Mouse (Mus musculus) embryonic facial prominence, embryonic 13.5 days (tissue): ENCODE measurements around the gene Irgm1. TPM values are rescaled to one million over a fixed set of nuclear protein-coding genes. Genes with fewer than 3 reads are reported as not detected.
"Not testable (repeated sequence)": the region's sequence is repeated elsewhere in the genome, so short reads cannot be mapped to it uniquely, and the experiment has no call there.

ENCODE experiments used
- ATAC-seq: fragments of 200-750 bp; cut with Nextera tagmentation; 2 replicates; pipeline ENCODE4 v1.8.0; 2017; ENCODE audit warnings: low read depth; ENCODE audit not compliant: insufficient number of reproducible peaks, insufficient read depth, low FRiP score, low TSS enrichment
- H3K27ac ChIP-seq: fragments of 300-500 bp; sonication (generic); 2 replicates; pipeline ENCODE4 v1.5.1; 2015; ENCODE audit warnings: moderate library complexity, mild to moderate bottlenecking, inconsistent platforms
- H3K27me3 ChIP-seq: fragments of 300-500 bp; sonication (generic); 2 replicates; pipeline ENCODE4 v1.6.1; 2015; ENCODE audit warnings: mild to moderate bottlenecking, inconsistent platforms
- H3K36me3 ChIP-seq: fragments of 300-500 bp; sonication (generic); 2 replicates; pipeline ENCODE4 v1.6.1; 2015; ENCODE audit warnings: mild to moderate bottlenecking, inconsistent platforms
- H3K4me1 ChIP-seq: fragments of 300-500 bp; sonication (generic); 2 replicates; pipeline ENCODE4 v1.6.1; 2015; ENCODE audit warnings: inconsistent platforms
- H3K4me2 ChIP-seq: fragments of 300-500 bp; sonication (generic); 2 replicates; pipeline ENCODE4 v1.6.1; 2015; ENCODE audit warnings: moderate library complexity, mild to moderate bottlenecking, inconsistent platforms
- H3K4me3 ChIP-seq: fragments of 300-500 bp; sonication (generic); 2 replicates; pipeline ENCODE4 v1.5.1; 2015; ENCODE audit warnings: mild to moderate bottlenecking, inconsistent platforms
- H3K9ac ChIP-seq: fragments of 300-500 bp; sonication (generic); 2 replicates; pipeline ENCODE4 v1.6.1; 2015; ENCODE audit warnings: mild to moderate bottlenecking, inconsistent platforms
- H3K9me3 ChIP-seq: fragments of 300-500 bp; sonication (generic); 2 replicates; pipeline ENCODE4 v1.6.1; 2016; ENCODE audit warnings: inconsistent platforms
- WGBS: fragments of 180-500 bp; shearing (Covaris S2); methylation state at CpG from one replicate; pipeline ENCODE4 v1.1.7; 2015; ENCODE audit warnings: mixed read lengths; 5-methylcytosine and 5-hydroxymethylcytosine counted together
- polyA plus RNA-seq: library from polyadenylated mRNA; unstranded; fragments of >200 nt; fragmentation: Nextera tagmentation; extraction: Ambion mirVana; gene quantifications from 2 replicates; pipeline ENCODE4 v1.2.1, GENCODE M21; 2015

The Irgm1 gene
- polyA plus RNA-seq, 1 experiment from 2014 or later, result 3.9 TPM

DNA sequence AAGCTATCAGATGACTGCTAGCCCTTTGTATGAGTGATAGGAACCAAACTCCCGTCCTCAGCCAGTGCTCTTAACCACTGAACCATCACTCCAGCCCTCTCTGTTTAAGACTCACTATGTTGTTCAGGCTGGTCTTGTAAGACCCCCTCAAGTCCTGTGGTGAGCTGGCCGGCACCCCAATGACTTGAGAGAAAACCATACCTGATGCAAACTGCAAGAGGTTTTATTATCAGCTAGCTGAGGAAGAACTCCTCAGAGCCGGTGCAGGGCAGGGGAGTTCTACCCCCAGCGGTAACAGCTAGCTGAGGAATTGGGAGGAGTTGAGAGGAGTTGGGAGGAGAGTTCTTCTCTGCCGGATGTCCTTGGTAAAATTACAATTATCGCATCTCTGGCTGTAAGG lies 43.6 kb downstream of the Irgm1 start:
- Histone ChIP-seq H3K36me3 (no peaks in the 10 kb centered on the region), H3K4me3 (no peak overlapping the region), H3K9me3 (no peaks in the 10 kb centered on the region), H3K27me3 (peaks cover 19% of the 10 kb centered on the region), H3K27ac (no peak overlapping the region), H3K4me2 (no peak overlapping the region), H3K9ac (no peak overlapping the region), H3K4me1 (peaks cover 9% of the 10 kb centered on the region; the same call in 1 of the 2 replicates)
- no peak for ATAC-seq
- WGBS, result 48% methylated on average over 6 of the region's 6 CpGs

DNA sequence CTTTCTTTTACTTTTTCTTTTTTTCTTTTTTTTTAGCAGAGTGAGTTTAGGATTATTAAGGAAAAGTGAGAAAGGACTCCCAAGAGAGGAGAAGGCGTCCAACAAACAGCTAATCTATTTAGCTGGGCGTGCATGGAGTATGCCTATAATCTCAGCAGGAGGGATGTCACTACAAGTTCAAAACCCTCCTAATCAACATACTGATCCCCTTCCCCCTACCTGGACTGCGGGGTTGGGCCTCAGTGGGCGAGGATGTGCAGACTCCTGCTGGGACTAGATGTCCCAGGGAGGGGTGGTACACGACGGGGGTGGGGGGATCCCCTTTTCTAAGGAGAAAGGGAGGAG lies 44.8 kb downstream of the Irgm1 start:
- H3K36me3 ChIP-seq, result no peaks in the 10 kb centered on the region
- 0% methylated on average over 6 of the region's 6 CpGs for WGBS
- H3K27me3 ChIP-seq, result peaks cover 19% of the 10 kb centered on the region
- no peak overlapping the region; the same call in 1 of the 2 replicates for H3K27ac ChIP-seq
- H3K4me2 ChIP-seq, result peak overlapping the region; percentile 66
- H3K9ac ChIP-seq, result peak overlapping the region; percentile 73
- H3K4me3 ChIP-seq, result peak overlapping the region; percentile 49
- H3K4me1 ChIP-seq, result peaks cover 9% of the 10 kb centered on the region; the same call in 1 of the 2 replicates
- H3K9me3 ChIP-seq, result no peaks in the 10 kb centered on the region
- no peak for ATAC-seq

DNA sequence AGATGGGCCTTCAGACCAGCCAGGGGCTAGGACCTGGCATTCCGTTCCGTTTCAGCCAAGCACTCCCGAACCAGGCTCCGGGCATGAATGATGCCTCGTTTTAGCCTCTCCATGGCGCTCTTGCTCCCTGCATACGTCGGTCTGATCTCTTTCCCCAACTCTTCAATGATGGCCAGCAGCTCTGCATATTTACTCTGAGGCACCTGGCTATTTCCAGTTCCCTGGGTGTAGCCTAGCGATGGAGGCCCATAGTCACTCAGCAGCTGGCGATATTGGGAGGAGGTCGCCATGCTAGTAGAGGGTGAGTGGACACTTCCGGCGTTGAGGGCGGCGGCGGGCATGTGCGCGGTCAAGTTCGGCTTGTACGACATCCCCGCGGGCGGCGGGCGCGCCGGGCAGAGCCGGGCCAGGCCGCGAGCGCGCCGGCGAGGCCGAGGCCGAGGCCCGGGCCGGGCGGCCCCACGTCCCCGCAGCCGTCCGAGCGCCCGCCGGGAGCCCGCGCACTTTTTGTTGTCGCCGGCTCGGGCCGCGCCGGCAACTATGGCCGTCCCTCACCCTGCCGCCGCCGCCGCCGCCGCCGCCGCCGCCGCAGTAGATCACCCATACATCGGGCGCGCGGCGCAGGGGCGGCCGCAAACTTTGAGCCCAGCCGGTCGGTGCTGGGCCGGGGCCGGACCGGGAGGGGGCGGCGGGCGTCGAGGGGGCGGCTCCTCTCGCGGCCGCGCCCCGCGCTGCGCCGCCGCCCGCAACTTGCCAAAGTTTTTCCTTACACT lies 45.3 kb downstream of the Irgm1 start, which contains the start of the genes Trim7 and Gm12184:
TSS of gene Trim7 (plus strand) at position 162 of the 773 bp plus-strand sequence.
TSS of gene Gm12184 (minus strand) at position 677 of the 773 bp plus-strand sequence.
- Histone ChIP-seq H3K9ac (peak within 1 kb of the TSS; percentile 73), H3K4me3 (peak within 1 kb of the TSS; percentile 49), H3K27me3 (peaks cover 19% of the 10 kb centered on the region), H3K4me2 (peak within 1 kb of the TSS; percentile 66)
- WGBS, result under 1% methylated on average over 48 of the region's 92 CpGs
- not testable (repeated sequence) for H3K9me3 ChIP-seq, H3K36me3 ChIP-seq, H3K27ac ChIP-seq, H3K4me1 ChIP-seq
- ATAC-seq, result peak; percentile 78

DNA sequence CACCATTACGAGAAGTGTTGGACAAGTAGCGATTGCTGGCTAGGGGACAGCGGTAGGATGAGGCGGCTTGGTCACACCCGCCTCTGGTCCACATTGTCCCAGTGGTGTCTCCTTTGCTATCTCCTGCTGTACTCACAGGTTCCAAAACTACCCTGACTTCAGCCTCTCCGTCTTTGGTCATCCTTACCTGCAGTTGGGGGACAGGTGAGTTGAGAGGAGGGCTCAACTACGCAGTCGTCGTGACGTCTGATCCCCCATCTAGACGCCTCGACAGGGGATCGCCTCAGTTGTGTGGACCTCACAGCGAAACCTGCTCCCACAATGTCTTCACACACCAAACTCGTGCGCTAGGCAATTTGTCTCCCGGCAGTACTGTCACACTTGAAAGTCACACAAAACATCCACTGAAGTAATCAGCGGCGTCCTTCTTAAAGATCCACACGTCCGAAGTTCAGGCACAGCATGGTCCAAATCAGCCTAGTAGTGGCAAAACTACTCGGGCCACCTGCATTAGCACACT lies 47.1 kb downstream of the Irgm1 start:
- 4% methylated on average over 22 of the region's 22 CpGs for WGBS
- Histone ChIP-seq H3K27me3 (peaks cover 19% of the 10 kb centered on the region), H3K9ac (peak overlapping the region; percentile 60), H3K4me3 (peak overlapping the region; percentile 46), H3K9me3 (no peaks in the 10 kb centered on the region), H3K27ac (no peak overlapping the region), H3K36me3 (no peaks in the 10 kb centered on the region), H3K4me2 (peak overlapping the region; percentile 80), H3K4me1 (peaks cover 9% of the 10 kb centered on the region; the same call in 1 of the 2 replicates)
- ATAC-seq, result no peak

DNA sequence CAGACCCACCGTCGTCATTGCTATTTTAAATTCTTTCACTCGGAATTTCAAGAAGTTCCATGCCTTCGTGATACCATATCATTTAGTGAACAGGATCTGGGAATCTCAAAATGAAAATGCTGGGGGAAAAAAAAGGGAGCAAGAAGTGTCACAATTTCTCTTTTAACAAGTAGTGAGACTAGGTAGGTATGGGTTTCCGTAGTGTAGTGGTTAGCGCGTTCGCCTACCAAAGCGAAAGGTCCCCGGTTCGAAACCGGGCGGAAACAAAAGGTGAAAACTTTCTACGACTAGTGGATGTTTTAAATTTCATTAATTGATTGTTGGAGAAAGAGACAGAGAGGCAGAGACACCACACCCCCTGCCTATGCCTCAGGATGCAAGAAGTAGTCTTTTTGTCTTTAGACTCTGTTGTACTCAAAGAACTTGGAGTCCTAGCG lies 47.9 kb downstream of the Irgm1 start:
- H3K36me3 ChIP-seq, result no peaks in the 10 kb centered on the region
- H3K4me2 ChIP-seq, result peak overlapping the region; percentile 80
- H3K9me3 ChIP-seq, result no peaks in the 10 kb centered on the region
- H3K27me3 ChIP-seq, result peaks cover 19% of the 10 kb centered on the region
- peaks cover 9% of the 10 kb centered on the region; the same call in 1 of the 2 replicates for H3K4me1 ChIP-seq
- no peak overlapping the region for H3K27ac ChIP-seq
- H3K9ac ChIP-seq, result peak overlapping the region; percentile 60
- peak overlapping the region; percentile 46 for H3K4me3 ChIP-seq
- 1% methylated on average over 15 of the region's 15 CpGs for WGBS
- no peak for ATAC-seq

DNA sequence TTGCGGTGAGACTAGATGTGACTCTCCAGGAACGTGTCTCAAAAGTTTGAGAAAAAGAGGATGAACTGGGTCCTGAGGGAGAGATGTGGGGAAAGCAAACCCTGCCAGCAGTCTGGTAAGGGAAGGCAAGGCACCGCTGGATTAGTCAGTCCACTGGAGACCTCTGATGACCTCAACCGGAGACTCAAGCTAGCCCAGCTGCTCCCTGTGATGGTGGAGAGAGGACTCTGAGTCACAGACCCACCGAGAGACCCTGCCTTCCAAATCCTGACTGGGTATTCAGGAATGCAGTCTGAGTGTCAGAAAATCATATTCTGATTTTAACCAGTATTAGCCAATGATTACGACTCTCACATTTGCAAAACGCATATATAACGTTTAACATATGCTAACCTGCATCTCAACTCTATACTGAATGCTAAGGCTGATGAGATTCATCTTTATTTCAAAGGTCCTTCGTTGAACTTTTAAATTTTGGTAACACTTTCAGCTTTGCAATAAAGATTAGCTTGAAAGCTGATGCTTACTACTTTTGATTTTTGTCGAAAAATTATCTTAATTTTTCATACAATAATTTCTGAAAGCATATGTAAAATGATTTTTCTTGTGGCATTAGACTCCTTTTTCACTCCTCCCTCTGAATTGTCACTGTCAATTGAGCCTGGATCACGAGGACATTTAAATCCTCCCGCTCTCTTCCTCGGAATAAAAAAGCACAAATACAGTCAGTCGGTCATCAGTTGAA lies 48.5 kb downstream of the Irgm1 start:
- peak overlapping the region; percentile 80 for H3K4me2 ChIP-seq
- 32% methylated on average over 14 of the region's 14 CpGs for WGBS

DNA sequence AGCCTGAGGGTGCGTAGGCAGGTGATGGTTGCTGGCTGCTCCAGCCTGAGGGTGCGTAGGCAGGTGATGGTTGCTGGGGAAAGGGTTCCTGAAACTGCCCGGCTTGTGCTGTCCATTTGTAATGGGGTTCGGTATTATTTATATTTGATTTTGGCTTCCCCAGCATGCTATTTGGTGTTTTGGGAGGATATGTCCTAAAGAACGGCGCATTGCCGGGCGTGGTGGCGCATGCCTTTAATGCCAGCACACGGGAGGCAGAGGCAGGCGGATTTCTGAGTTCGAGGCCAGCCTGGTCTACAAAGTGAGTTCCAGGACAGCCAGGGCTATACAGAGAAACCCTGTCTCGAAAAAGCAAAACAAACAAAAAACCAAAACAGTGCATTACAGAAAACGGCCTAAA lies 50.2 kb downstream of the Irgm1 start:
- not testable (repeated sequence) for H3K9ac ChIP-seq, H3K4me1 ChIP-seq, ATAC-seq, H3K9me3 ChIP-seq, H3K27ac ChIP-seq, H3K4me3 ChIP-seq, H3K36me3 ChIP-seq, H3K4me2 ChIP-seq
- peaks cover 19% of the 10 kb centered on the region for H3K27me3 ChIP-seq
- WGBS, result 83% methylated on average over 14 of the region's 14 CpGs

More for the DNA sequence above, 48.5 kb downstream of the Irgm1 start:
- no peak overlapping the region for H3K27ac ChIP-seq
- no peaks in the 10 kb centered on the region for H3K36me3 ChIP-seq
- peaks cover 9% of the 10 kb centered on the region; the same call in 1 of the 2 replicates for H3K4me1 ChIP-seq
- H3K27me3 ChIP-seq, result peaks cover 19% of the 10 kb centered on the region
- no peak for ATAC-seq
- no peak overlapping the region for H3K9ac ChIP-seq
- no peaks in the 10 kb centered on the region for H3K9me3 ChIP-seq
- H3K4me3 ChIP-seq, result peak overlapping the region; percentile 46

DNA sequence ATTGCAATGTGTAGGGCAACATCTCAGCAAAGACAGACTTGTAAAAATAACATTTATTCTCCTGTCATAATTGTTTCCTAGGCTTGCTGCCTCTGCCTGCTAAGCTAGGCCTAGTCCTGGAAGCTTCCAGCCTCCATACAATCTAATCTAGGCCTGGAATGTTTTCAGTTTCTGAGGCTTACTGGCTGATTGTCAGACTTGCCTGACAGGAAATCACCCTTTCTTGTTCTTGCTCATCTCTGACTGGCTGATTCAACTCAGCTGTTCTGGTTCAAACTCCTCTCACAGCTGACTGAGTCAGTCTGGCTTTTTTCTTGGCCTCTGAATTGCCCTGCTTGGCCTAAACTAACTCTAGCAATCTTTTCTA lies 51.2 kb downstream of the Irgm1 start:
- no peak overlapping the region for H3K27ac ChIP-seq
- ATAC-seq, result no peak
- no peak overlapping the region for H3K4me3 ChIP-seq
- peaks cover 20% of the 10 kb centered on the region for H3K4me1 ChIP-seq
- no peak overlapping the region for H3K9ac ChIP-seq
- no peaks in the 10 kb centered on the region for H3K36me3 ChIP-seq
- H3K4me2 ChIP-seq, result no peak overlapping the region
- no peaks in the 10 kb centered on the region for H3K9me3 ChIP-seq
- peaks cover 19% of the 10 kb centered on the region for H3K27me3 ChIP-seq

DNA sequence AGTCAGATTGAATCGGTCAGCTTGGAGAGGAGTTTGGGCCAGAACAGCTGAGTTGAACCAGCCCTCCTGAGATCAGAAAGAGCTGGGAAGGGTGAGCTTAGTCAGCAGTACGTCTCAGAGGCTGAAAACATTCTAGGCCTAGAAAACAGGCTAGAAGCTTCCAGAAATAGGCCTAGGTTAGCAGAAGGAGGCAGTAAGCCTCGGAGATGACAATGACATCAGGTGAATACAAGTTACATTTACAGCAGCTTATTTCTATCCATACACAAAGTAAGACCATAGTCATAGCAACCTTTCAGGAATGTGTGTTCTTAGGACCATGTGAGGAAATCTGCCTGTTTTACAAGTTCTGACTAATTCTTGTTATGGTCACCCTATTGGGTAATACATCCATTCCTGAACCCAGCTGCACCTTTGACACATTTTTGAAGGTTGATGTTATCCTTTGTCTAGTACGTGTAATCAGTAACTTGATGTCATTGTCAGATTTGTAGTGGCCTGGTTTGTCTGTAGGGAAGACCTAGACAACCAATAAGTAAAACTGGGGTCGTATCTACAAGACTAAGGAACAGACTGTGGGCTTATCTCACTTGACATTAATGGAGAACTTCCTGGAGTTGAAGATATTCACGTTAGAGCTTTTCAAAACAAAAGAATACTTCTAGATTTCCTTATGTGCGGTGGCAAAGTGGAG lies 51.7 kb downstream of the Irgm1 start:
- Histone ChIP-seq H3K27ac (no peak overlapping the region), H3K4me2 (no peak overlapping the region), H3K9me3 (no peaks in the 10 kb centered on the region), H3K36me3 (0 out of 2 replicates have a peak, but pooled peaks cover 2% of the 10 kb centered on the region), H3K9ac (no peak overlapping the region), H3K4me1 (peaks cover 25% of the 10 kb centered on the region), H3K27me3 (peaks cover 16% of the 10 kb centered on the region), H3K4me3 (no peak overlapping the region)
- ATAC-seq, result no peak
- 77% methylated on average over 7 of the region's 7 CpGs for WGBS

DNA sequence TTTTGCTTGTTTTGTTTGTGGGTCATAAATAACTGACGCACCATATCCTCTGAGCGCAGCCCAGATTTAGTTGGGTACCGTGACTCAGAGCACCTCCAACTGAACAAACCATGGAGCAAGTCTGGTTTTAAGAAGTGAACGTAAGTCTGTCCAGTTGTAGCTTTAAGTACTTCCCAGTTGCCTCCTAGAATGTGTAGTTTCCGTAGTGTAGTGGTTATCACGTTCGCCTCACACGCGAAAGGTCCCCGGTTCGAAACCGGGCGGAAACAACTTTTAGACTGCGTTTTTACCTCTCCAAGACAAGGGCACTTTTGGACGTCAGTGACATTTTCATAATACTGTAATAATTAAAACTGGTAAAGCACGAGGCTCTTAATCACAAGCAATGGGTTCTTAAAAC lies 53.1 kb downstream of the Irgm1 start:
- WGBS, result under 1% methylated on average over 16 of the region's 16 CpGs
- peak; percentile 18; the same call in 1 of the 2 replicates for ATAC-seq
- Histone ChIP-seq H3K27ac (peak overlapping the region; percentile 93; the same call in 1 of the 2 replicates), H3K4me3 (peak overlapping the region; percentile 75), H3K9me3 (no peaks in the 10 kb centered on the region), H3K4me2 (peak overlapping the region; percentile 83), H3K9ac (peak overlapping the region; percentile 89), H3K4me1 (peaks cover 27% of the 10 kb centered on the region), H3K36me3 (0 out of 2 replicates have a peak, but pooled peaks cover 8% of the 10 kb centered on the region), H3K27me3 (peaks cover 2% of the 10 kb centered on the region; the same call in 1 of the 2 replicates)

DNA sequence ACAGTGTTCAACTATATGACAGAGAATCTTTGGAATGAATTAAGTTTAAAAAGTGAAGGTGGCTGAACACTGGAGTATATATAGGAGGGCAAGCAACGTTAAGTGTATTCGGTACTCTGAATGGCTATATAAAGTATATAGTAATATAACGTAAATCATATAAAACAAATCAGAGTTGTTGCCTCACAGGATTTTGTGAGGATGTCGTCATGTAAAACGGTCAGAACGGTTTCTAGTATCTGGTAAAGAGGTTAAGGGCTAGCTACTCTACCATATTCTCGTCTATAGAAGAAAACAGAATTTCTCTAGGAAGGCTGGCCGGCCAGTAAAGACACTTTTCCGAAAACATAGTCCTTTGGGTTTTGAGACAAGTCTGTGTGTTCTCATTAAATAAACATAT lies 53.7 kb downstream of the Irgm1 start:
- Histone ChIP-seq H3K4me2 (peak overlapping the region; percentile 83), H3K4me1 (peaks cover 28% of the 10 kb centered on the region), H3K36me3 (peaks cover 13% of the 10 kb centered on the region; the same call in 1 of the 2 replicates), H3K27ac (peak overlapping the region; percentile 93), H3K27me3 (no peaks in the 10 kb centered on the region), H3K4me3 (peak overlapping the region; percentile 75), H3K9ac (peak overlapping the region; percentile 89), H3K9me3 (no peaks in the 10 kb centered on the region)
- no peak for ATAC-seq
- 5% methylated on average over 9 of the region's 9 CpGs for WGBS
